Mouse (Mus musculus) liver, adult (tissue): ENCODE measurements around the gene Olfr572.

ENCODE experiments used
- GATA4 ChIP-seq: IDR thresholded peaks from 2 replicates; pipeline ENCODE4 v1.6.1; 2014; ENCODE audit warnings: mild to moderate bottlenecking, low read length; ENCODE audit not compliant: insufficient replicate concordance

Gene Olfr572

DNA sequence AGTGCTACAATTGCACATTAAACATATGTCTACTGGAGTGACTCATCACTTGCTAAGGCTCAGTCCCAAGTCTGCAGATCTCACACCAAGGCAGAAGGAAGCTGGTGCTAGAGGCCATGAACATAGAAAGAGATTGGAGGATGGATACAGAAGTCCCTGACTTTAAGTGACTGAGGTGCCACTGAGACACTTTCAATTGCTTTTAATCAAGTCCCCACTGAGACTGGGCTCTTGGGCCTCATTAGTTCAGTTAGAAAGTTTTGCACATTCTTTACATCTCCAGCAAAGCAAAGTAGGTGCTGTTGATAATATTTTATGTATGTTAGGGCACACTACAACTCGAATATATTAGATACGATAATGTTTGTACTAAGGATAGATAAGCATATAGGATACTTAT, 51.6 kb downstream of the Olfr572 start, which contains the start of gene Olfr577:
Gene Olfr577, minus strand, starts transcription at position 101 of the 400 bp plus-strand sequence.
- TF ChIP-seq GATA4 = no peak
